Mouse (Mus musculus) thymus, adult 18-20 months (tissue): ENCODE data around the gene Syt16.

ENCODE experiments used
- DNase-seq, 2 experiments: peaks; one replicate each; pipeline ENCODE4 v3.0.0; 2022; ENCODE audit warnings: mixed read lengths in 2 of 2

The Syt16 gene

DNA sequence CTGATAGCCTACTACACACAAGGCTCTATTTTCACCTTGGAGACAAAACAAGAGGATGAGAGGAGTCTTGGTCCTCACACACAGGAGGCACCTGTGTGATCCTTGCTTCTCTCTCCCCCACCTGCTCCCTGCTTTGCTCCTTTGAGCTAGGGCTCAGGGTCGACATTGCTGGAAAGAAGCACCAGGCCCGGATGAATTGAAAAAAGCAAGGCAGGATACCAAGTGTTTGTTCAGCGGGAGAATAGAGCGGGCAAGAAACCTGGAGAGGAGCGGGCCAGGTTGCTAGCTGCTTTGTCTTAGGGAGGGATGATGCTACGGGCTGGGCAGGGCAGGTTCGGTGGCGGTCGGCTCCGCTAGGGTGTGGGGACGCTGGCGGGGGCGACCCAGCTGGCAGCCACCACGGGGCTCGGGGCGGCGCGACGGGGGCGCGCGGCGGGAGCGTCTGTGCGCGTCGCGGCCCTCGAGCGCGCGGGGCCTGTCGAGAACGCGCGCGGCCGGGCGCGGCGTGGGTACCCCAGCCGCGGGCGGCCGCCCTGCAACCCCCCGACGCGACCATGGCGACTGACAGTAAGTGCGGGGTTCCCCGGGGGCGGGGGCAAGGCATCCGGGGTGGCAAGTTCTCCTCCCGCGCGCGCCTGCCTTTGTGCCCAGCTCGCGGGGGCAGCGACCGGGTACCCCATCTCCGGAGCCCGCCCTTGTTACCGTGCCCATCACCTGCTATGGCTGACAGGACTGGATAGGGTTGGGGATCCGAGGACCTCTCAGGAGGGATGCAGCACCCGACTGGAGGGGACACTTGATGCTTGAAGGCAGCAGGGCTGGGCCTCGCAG, at the start of gene Syt16:
TSS of gene Syt16 (plus strand) at position 365 of the 831 bp plus-strand sequence.
- peak in 1 of 2 experiments; percentile 5 for DNase-seq

- DNase-seq: no peak
Observed at GRCm38 (mm10) chr12:73948415-73948814, 49.0 kb upstream of the Syt16 start.

DNA sequence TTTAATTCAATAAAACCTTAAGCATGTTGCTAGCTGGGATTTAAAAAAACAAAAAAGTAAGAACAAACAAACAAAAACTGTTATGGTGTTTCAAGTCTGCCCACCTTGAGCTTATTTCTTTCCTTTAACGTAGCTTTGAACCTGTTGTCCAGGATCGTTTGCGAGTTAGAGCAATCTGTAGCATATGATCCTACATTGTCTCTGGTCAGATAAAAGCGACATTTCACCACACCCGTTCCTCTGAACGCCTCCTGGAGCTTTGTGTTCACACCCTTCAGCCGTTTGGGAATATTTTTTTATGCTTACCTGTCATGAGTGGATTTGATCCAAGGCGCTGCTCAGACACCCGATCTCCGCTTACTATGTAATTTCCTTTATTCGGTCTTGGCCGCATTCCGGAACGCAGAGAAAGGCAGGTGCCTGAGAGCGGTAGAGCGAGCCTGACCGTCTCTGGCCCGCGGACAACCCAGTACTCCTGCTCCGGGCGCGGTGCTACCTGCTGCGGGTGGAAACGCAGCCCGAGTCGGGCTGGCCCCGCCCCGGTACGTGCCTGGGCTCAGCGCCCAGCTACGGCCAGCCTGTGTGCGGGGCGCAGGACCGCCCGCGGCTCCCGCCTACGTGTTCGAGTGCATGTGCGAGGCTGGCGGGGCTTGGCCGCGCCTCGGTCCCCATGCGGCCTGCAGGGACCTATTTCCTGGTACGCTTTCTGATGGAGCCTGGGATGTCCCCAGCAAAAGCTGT, 48.0 kb upstream of the Syt16 start:
- no peak for DNase-seq

GRCm38 (mm10) chr12:73952879-73953278, 44.6 kb upstream of the Syt16 start:
- peak; percentile 53 to 54 for DNase-seq

DNA sequence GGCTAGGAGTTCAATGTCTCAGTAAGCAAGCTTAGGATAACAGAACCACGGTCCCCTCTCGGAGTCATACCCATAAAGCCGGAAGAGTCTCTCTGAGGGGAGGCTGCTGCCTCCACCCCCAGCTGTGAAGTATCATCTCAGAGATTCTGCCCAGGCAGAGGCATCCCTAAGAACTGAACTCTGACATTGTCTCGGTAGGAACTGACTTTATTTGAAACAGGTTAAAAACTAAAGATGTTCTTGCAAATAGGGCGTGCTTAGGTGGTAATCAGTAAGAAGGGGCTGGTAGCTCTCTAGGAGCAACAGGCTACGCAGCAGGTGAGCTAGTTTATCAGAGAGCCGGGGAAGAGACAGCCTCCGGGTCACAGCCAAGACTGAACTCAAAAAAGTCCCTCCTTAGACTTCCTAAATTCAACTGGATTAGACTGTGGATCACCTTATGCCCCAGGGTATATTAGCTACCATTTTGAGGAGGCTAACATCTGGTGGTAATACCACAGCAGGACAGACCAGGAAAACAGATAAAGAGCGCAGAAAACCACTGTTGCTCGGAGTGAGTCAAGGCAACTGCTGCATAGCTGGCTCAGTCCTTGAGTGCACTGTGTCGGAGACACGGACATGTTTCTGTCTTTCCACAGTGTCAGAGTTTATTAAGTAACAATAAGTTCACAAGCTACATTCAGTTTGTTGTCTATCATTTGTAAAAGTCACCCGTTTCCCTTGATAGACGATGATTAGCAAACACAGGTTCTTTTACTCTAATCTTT, 43.9 kb upstream of the Syt16 start:
- DNase-seq: peak in 1 of 2 experiments; percentile 15

DNA sequence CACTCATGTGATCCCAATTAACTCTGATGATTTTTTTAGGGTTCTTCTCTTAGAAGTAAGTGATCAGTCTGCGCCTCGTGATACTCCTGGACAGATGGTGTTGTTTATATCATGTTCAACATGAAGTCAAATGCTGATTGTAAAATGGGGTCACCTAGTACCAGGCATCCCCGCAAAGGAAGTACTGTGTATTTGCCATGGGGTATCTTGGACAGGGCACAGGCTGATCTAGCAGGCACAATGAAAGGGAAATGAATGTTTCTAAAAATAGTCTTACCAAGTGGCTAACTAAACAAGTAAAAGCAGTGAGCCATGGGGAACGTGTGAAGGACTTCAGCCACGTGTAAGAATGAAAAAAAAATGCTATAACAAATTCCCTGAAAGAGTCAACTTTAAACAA, 42.7 kb upstream of the Syt16 start:
- DNase-seq: no peak

DNA sequence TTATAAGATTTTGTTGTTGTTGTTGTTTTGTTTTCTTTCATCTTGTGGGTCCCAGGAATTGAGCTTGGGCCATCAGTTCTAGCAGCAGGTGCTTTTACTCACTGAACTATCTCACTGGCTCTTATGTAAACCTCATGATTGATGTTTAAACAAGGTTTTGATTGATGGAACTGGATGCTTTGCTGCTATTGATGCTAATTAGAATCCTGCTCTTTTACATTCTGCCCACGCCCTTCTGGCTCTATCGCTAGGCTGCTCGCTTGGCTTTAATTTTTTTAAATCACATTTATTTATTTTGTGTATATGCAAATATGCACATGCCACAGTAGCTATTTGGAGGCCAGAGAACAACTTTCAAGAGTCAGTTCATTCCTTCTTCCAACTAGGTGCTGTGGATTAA, 39.8 kb upstream of the Syt16 start:
- DNase-seq: no peak

DNA sequence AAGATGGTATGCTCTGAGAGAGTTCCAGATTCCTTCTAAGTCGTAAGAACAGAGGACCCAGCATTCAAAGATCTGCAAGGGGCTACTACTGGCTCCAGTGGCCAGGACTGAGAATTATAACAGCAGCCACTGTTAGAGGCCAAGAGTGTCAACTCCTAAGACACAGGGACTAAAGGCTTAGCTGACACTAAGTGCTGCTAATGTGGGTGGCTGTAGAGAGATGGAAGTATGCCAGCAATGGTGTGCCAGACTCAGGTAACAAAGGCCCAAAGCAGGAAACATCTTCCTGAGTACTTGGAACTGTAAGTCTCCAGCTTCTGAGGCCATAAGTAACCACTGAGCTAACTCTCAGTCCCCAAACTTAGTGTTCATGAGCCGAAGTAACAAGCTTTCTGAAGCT, 38.6 kb upstream of the Syt16 start:
- DNase-seq: no peak

- DNase-seq: peak; percentile 93 to 96
Observed at GRCm38 (mm10) chr12:73964291-73965281, 32.9 kb upstream of the Syt16 start, which contains the start of gene Snapc1. Snapc1 (plus strand) TSS chr12:73964481.

DNA sequence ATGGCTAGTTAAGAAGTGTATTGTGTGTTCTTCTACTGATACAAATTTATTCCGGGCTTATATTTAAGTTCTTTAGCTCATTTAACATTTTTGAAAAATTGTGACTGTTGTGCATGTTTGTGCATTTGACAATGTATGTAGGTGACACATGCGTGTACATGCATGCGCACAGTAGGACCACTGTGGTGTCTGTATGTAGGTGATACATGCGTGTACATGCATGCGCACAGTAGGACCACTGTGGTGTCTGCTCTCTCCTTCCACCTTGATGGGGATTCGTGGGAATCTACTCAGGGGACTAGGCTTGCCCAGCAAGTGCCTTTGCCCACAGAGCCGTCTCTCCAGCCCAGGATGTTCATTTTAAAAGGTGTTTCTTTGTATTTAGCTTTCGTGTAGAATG, 28.3 kb upstream of the Syt16 start:
- no peak for DNase-seq

GRCm38 (mm10) chr12:73974584-73974983, 22.9 kb upstream of the Syt16 start:
- DNase-seq: no peak

- no peak for DNase-seq
Observed at GRCm38 (mm10) chr12:73978144-73978543, 19.3 kb upstream of the Syt16 start.

GRCm38 (mm10) chr12:73979667-73980066, 17.8 kb upstream of the Syt16 start:
- no peak for DNase-seq

DNA sequence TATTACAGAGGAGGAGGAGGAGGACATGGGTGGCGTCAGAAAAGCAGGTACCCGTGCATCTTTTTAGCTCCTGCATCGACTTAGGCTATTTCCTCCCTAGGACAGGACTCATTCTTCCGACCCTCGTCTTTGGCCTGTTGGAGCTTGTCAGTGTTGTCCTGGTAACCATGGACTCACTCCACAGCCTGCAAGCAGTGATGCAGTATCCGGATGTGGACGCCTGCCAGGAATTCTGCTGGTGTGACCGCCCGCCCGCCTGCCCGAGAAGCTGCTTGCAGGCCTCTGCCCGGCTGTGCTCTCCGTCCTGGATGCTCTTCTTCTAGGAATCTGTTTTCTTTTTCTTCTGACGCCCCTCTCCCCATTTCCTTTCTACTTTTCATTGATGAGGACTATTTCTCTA, 14.9 kb upstream of the Syt16 start:
- no peak for DNase-seq

- no peak for DNase-seq
Observed at GRCm38 (mm10) chr12:73986299-73986698, 11.2 kb upstream of the Syt16 start.

DNA sequence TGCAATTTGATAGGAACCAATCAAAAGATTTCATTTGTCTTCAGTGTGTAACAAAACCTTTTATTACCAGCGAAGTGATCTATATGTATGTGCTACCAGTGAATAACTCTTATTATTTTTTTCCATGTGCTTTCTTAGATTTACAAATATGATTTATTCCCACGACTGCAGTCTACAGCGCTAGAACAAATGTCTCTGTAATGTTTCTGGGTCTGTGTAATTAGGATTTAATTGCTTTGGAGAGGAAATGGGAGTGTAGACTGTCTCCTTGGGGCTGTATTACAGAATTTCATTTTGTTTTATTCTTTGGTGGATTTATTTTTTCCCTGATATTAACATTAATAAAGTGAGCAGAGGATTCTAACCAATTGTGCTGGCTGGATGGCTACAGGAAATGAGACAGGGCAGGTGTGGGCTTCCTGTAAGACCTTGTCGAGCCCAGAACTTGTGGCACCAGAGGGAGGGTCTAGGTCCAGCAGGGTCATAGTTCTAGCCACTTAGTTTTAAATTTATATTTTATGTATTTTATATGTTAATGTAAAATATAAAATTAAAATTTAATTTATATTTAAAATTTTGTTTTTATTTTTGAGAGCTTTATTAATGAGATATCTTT, 9.0 kb upstream of the Syt16 start:
- DNase-seq: no peak

DNA sequence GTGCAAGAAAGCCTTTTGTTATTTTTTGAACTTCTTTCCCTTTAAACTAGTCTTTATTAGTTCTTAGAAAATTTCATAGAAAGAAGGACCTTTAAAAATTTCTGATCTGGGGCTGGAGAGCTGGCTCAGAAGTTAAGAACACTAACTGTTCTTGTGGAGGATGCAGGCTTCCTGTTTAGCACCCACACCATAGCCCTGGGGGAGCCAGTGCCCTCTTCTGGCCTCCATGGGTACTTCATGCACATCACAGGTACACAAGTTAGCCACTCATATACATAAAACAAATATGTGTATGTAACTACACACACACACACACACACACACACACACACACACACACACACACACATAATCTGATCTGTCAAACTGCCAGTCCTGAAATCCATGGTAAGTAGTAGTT, 7.9 kb upstream of the Syt16 start:
- peak; percentile 35 to 49 for DNase-seq

- no peak for DNase-seq
Observed at GRCm38 (mm10) chr12:73996906-73997296, 560 bp upstream of the Syt16 start.

GRCm38 (mm10) chr12:73998128-73998456, 631 bp downstream of the Syt16 start:
- no peak for DNase-seq

- no peak for DNase-seq
Observed at GRCm38 (mm10) chr12:74002449-74002848, 5.0 kb downstream of the Syt16 start.

DNA sequence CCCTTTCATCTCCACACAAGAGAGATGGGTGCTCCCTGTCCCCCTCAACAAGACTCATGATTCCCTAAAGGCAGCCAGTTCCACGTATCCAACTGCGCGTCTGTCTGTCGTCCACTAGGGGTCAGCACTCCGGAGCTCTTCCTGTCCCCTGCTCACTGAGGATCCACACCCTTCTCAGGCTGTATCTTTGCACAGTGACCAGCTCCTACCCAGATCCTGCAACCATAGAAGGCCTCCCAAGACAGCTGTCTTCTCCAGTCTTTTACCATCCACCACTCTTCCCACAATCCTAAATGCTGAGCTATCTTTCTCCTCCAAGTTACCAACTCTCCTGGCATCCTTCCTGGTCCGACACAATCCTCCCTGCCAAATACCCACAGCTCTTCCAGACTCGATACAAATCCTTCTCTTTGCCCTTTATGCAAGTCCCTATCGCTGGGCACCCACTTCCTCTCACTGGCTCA, 12.0 kb downstream of the Syt16 start:
- DNase-seq: no peak

DNA sequence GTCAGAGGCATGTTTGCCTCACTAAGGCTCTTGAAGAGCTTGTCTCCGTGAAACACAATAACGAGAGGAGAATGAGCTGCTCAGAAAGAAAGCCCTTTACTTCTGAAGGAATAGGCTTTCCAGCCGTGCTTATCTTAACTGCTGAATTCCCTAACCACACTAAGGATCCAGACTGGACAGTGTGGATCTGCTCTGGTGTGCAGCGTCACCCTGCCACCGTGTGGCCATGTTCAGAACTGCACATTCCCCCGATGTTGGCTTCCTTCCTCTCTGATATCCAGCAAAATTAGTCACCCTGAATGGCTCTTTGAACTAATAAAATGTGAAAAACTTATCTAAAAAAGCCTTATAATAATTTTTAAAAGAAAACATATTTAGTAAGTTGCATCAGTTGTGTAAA, 16.3 kb downstream of the Syt16 start:
- peak in 1 of 2 experiments; percentile 12 for DNase-seq
